Mouse (Mus musculus) ES-E14 (cell line): ENCODE measurements around the gene Mpg. TPM values are rescaled to one million over a fixed set of nuclear protein-coding genes. Genes with fewer than 3 reads are reported as not detected.

Experiments used
- DNase-seq: peaks from one replicate; pipeline ENCODE4 v3.0.0-alpha.2; 2013; ENCODE audit warnings: low read depth, low spot score
- H3K27ac ChIP-seq: 2 replicates; pipeline ENCODE4 v1.5.1; 2012; ENCODE audit warnings: low read depth, mild to moderate bottlenecking, low read length, moderate library complexity, mixed read lengths; ENCODE audit not compliant: poor library complexity, insufficient read depth, severe bottlenecking
- H3K36me3 ChIP-seq: 2 replicates; pipeline ENCODE4 v1.6.1; 2012; ENCODE audit warnings: mild to moderate bottlenecking, low read length, moderate library complexity, mixed read lengths; ENCODE audit not compliant: control insufficient read depth, poor library complexity, insufficient read depth, severe bottlenecking
- H3K4me1 ChIP-seq, 2 experiments: fragments of 150-350 bp in 1 of 2; sonication (generic) in 1 of 2; 2 replicates each; pipeline ENCODE4 v1.6.1; 2012; ENCODE audit warnings: low read length in 2 of 2, mild to moderate bottlenecking in 1 of 2, mixed read lengths in 1 of 2; ENCODE audit not compliant: control insufficient read depth in 2 of 2, insufficient read depth in 2 of 2, poor library complexity in 1 of 2
- H3K4me3 ChIP-seq, 2 experiments: fragments of 150-350 bp in 1 of 2; sonication (generic) in 1 of 2; 2 replicates each; pipeline ENCODE4 v1.5.1; 2012; ENCODE audit warnings: low read length in 2 of 2, low read depth in 1 of 2, mild to moderate bottlenecking in 1 of 2, mixed read lengths in 1 of 2; ENCODE audit not compliant: insufficient read depth in 1 of 2, poor library complexity in 1 of 2, severe bottlenecking in 1 of 2
- H3K9ac ChIP-seq: 2 replicates; pipeline ENCODE4 v1.6.1; 2012; ENCODE audit warnings: low read depth, mild to moderate bottlenecking, low read length, mixed read lengths; ENCODE audit not compliant: poor library complexity, insufficient read depth, severe bottlenecking
- H3K9me3 ChIP-seq: fragments of 150-350 bp; sonication (generic); 2 replicates; pipeline ENCODE4 v1.6.1; 2012; ENCODE audit warnings: low read depth, mild to moderate bottlenecking, low read length; ENCODE audit not compliant: control insufficient read depth, insufficient read depth
- CHD2 ChIP-seq: IDR thresholded peaks from 2 replicates; pipeline ENCODE4 v1.6.1; 2014; ENCODE audit warnings: mild to moderate bottlenecking, low read depth, low read length, inconsistent platforms
- HCFC1 ChIP-seq: IDR thresholded peaks from 2 replicates; pipeline ENCODE4 v1.6.1; 2012; ENCODE audit warnings: low read length, inconsistent platforms, borderline replicate concordance; ENCODE audit not compliant: insufficient read depth
- MAFK ChIP-seq: IDR thresholded peaks from 2 replicates; pipeline ENCODE4 v1.6.1; 2014; ENCODE audit warnings: mild to moderate bottlenecking, low read depth, low read length, inconsistent platforms; ENCODE audit not compliant: insufficient read depth
- ZC3H11A ChIP-seq: IDR thresholded peaks from 2 replicates; pipeline ENCODE4 v1.6.1; 2012; ENCODE audit warnings: low read depth, mild to moderate bottlenecking, inconsistent platforms, low read length, borderline replicate concordance
- ZNF384 ChIP-seq: IDR thresholded peaks from 2 replicates; pipeline ENCODE4 v1.6.1; 2012; ENCODE audit warnings: low read depth, low read length, inconsistent platforms
- in situ Hi-C, 2 experiments: fragments of 600-800 bp; cut with MboI; formaldehyde crosslinking; loops; one replicate each; pipeline ENCODE4 v1.15.1; 2025; ENCODE audit warnings: low sequenced_read_pairs in 2 of 2, inconsistent platforms in 1 of 2; ENCODE audit not compliant: unreplicated experiment in 2 of 2
- total RNA-seq: library from RNA; depleted of rRNA; stranded (reverse); fragments of 300-350 nt; gene quantifications from 2 replicates; pipeline ENCODE4 v1.2.3, GENCODE M21; 2012

Gene Mpg
- total RNA-seq, 1 experiment: 30.6 TPM

- H3K36me3 ChIP-seq: no peaks in the 10 kb centered on the region
- H3K9ac ChIP-seq: no peak overlapping the region
- H3K9me3 ChIP-seq: no peaks in the 10 kb centered on the region
- no peak overlapping the region for H3K27ac ChIP-seq
- 0 out of 4 replicates have a peak, but pooled peaks cover 0 to under 1% of the 10 kb centered on the region in 2 experiments for H3K4me1 ChIP-seq
- in situ Hi-C loops: loop anchor here in 1 of 2 experiments (10.0 kb wide), 1 partner anchor 150 kb away; no protein-coding TSS in a partner anchor
- H3K4me3 ChIP-seq: no peak overlapping the region
- no peak for DNase-seq
- no peak for TF ChIP-seq HCFC1
- TF ChIP-seq ZNF384: no peak
- no peak for TF ChIP-seq CHD2
- no peak for TF ChIP-seq MAFK
- no peak for TF ChIP-seq ZC3H11A
Measured at GRCm38 (mm10) chr11:32184469-32184868, 41.8 kb upstream of the Mpg start.

- no peaks in the 10 kb centered on the region for H3K9me3 ChIP-seq
- in situ Hi-C loops: loop anchor here in 1 of 2 experiments (10.0 kb wide), 1 partner anchor 149 kb away; no protein-coding TSS in a partner anchor
- no peak for DNase-seq
- no peak overlapping the region for H3K9ac ChIP-seq
- peaks cover 0 to 6% of the 10 kb centered on the region in 2 experiments; a peak in 1 of 4 replicates for H3K4me1 ChIP-seq
- no peak overlapping the region for H3K27ac ChIP-seq
- TF ChIP-seq ZNF384: no peak
- no peak for TF ChIP-seq CHD2
- TF ChIP-seq ZC3H11A: no peak
- TF ChIP-seq HCFC1: no peak
- no peak for TF ChIP-seq MAFK
- H3K4me3 ChIP-seq: no peak overlapping the region
- H3K36me3 ChIP-seq: no peaks in the 10 kb centered on the region
Measured at GRCm38 (mm10) chr11:32186031-32186430, 40.3 kb upstream of the Mpg start.

GRCm38 (mm10) chr11:32187256-32187655 lies 39.0 kb upstream of the Mpg start:
- in situ Hi-C loops: loop anchor here in 1 of 2 experiments (10.0 kb wide), 1 partner anchor 148 kb away; no protein-coding TSS in a partner anchor
- Histone ChIP-seq H3K4me3 (no peak overlapping the region), H3K9me3 (no peaks in the 10 kb centered on the region), H3K27ac (no peak overlapping the region), H3K36me3 (no peaks in the 10 kb centered on the region), H3K9ac (no peak overlapping the region), H3K4me1 (peaks cover 0 to 6% of the 10 kb centered on the region in 2 experiments; a peak in 1 of 4 replicates)
- TF ChIP-seq CHD2 (no peak), HCFC1 (no peak), MAFK (no peak), ZNF384 (no peak), ZC3H11A (no peak)
- DNase-seq: no peak

- Histone ChIP-seq H3K9me3 (no peaks in the 10 kb centered on the region), H3K36me3 (no peaks in the 10 kb centered on the region), H3K4me3 (no peak overlapping the region), H3K4me1 (peaks cover 0 to 6% of the 10 kb centered on the region in 2 experiments; a peak in 1 of 4 replicates), H3K9ac (no peak overlapping the region), H3K27ac (no peak overlapping the region)
- in situ Hi-C loops: loop anchor here in 1 of 2 experiments (10.0 kb wide), 1 partner anchor 146 kb away; no protein-coding TSS in a partner anchor
- no peak for DNase-seq
- TF ChIP-seq MAFK: no peak
- no peak for TF ChIP-seq CHD2
- TF ChIP-seq HCFC1: no peak
- no peak for TF ChIP-seq ZNF384
- TF ChIP-seq ZC3H11A: no peak
Measured at GRCm38 (mm10) chr11:32188881-32189280, 37.4 kb upstream of the Mpg start.

GRCm38 (mm10) chr11:32189434-32189833 lies 36.9 kb upstream of the Mpg start:
- Histone ChIP-seq H3K4me3 (no peak overlapping the region), H3K9me3 (no peaks in the 10 kb centered on the region)
- in situ Hi-C loops: loop anchor here in 1 of 2 experiments (10.0 kb wide), 1 partner anchor 145 kb away; no protein-coding TSS in a partner anchor

More at GRCm38 (mm10) chr11:32189434-32189833, 36.9 kb upstream of the Mpg start:
- no peak for DNase-seq
- Histone ChIP-seq H3K27ac (no peak overlapping the region), H3K4me1 (peaks cover 0 to 6% of the 10 kb centered on the region in 2 experiments; a peak in 1 of 4 replicates), H3K9ac (no peak overlapping the region), H3K36me3 (no peaks in the 10 kb centered on the region)
- TF ChIP-seq CHD2: no peak
- no peak for TF ChIP-seq HCFC1
- no peak for TF ChIP-seq ZNF384
- TF ChIP-seq MAFK: no peak
- no peak for TF ChIP-seq ZC3H11A
